Mouse (Mus musculus) layer of hippocampus, postnatal 14 days (tissue): ENCODE results near the gene Mllt3. TPM values are rescaled to one million over a fixed set of nuclear protein-coding genes. Genes with fewer than 3 reads are reported as not detected.

Source experiments
- DNase-seq, 2 experiments: peaks; one replicate each; pipeline ENCODE4 v3.0.0; 2021 to 2022; ENCODE audit warnings: low spot score in 2 of 2, mixed read lengths in 1 of 2
- total RNA-seq, 2 experiments: library from RNA; stranded (reverse); gene quantifications; 2 replicates each; pipeline ENCODE4 v1.2.3; 2021

Mllt3 gene
- total RNA-seq, 2 experiments from 2014 or later, result 46.8 to 47.3 TPM

DNA sequence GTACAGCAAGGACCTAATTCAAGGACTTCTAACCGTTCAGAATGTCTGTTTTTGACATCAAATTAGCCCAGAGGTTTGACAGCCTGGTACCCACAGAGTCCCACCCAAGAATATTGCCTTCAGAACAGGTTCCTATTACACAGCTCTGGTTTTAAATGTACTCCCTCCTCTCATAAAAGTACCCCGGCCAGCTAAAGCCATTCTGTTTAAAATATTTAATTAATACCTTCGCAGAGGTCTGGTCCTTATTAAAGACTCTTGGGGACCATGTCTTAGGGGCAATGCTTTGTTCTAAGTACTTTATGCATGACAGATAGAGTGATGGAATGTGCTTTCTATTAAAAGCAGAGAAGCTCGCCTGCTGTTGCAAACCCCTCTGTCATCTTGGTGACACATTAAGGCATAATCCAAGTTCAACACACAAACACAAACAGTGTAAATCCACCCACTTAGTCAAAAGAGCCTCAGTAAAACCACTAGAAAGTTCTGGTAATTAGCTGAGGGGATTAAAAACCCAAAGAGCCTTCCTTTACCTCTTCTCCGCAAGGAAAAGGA is 302.0 kb downstream of the Mllt3 start:
- no peak for DNase-seq

GRCm38 (mm10) chr4:87728581-87728980 is 304.6 kb downstream of the Mllt3 start:
- peak; percentile 28 to 70 for DNase-seq

DNA sequence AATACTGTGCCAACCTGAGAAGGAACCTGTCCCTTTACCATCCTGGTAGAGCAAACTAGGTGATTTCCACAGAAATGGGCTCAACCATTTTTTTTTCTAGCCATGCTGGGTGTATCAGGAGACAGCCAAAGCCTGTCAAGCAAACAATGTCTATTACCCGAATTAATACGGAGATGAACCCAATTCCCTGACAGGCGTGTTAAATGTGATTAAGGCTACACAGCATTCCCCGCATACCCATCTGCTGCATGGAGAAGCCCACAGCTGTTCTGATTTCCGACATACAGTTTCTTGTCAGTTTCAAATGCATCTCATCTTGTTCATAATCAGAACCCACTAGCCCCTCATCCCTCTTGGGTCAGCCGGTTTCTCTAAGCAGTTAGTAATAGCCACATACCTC is 309.7 kb downstream of the Mllt3 start:
- no peak for DNase-seq

Other genes starting within 250 kb of the Mllt3 start
- 10 to 100 TPM; 67.5 to 74.0 TPM for gene Focad, start 61.3 kb upstream of the Mllt3 start, total RNA-seq